Mouse (Mus musculus): ENCODE measurements around the gene Trank1.

DNA sequence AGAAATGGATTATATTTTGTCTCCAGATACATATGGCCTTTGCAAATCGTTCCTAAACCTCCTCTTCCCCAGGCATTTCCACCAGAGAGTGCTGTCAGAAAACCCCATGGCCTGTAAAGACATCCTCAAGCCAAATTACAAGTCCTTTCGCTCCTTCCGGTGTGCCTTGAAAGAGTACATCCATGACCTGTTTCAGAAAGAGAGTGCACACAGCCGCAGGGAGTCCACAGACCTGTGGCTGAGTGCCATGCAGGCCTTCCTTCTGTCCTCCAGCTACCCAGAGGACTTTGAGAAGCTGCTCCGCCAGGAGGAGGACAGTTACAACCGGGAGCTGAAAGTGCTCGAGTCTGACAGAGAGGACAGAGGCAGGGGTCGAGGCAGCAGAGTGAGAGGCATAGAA lies 79.5 kb downstream of the Trank1 start:
- TF ChIP-seq POLR2A (IDR thresholded peaks at IDR 0.05; ENCODE audit: borderline replicate concordance, low read depth, low read length): no peak
- no peak for TF ChIP-seq CTCF (IDR thresholded peaks at IDR 0.05; ENCODE audit: low read depth, low read length)
